Mouse (Mus musculus) neural tube, embryonic 12.5 days (tissue): ENCODE measurements at regions not wholly inside any gene's neighbourhood (a gene's known extent, or its start where the extent isn't known, plus 50 kb on each side); places are given as distances from the start of the nearest gene placed in this dataset.

Experiments
- ATAC-seq: fragments of 200-750 bp; cut with Nextera tagmentation; 2 replicates; pipeline ENCODE4 v1.8.0; 2017; ENCODE audit warnings: low read depth, mild to moderate bottlenecking, moderate TSS enrichment, moderate library complexity; ENCODE audit not compliant: low FRiP score
- H3K27ac ChIP-seq: fragments of 300-500 bp; sonication (generic); 2 replicates; pipeline ENCODE4 v1.5.1; 2016
- H3K27me3 ChIP-seq: fragments of 300-500 bp; sonication (generic); replicated peaks from 2 replicates; pipeline ENCODE4 v1.6.1; 2016; ENCODE audit warnings: mild to moderate bottlenecking
- H3K36me3 ChIP-seq: fragments of 300-500 bp; sonication (generic); 2 replicates; pipeline ENCODE4 v1.6.1; 2016; ENCODE audit warnings: mild to moderate bottlenecking
- H3K4me1 ChIP-seq: fragments of 300-500 bp; sonication (generic); 2 replicates; pipeline ENCODE4 v1.6.1; 2016
- H3K4me2 ChIP-seq: fragments of 300-500 bp; sonication (generic); replicated peaks from 2 replicates; pipeline ENCODE4 v1.6.1; 2016; ENCODE audit warnings: mild to moderate bottlenecking
- H3K4me3 ChIP-seq: fragments of 300-500 bp; sonication (generic); 2 replicates; pipeline ENCODE4 v1.5.1; 2016
- H3K9ac ChIP-seq: fragments of 300-500 bp; sonication (generic); 2 replicates; pipeline ENCODE4 v1.6.1; 2016; ENCODE audit warnings: mild to moderate bottlenecking
- H3K9me3 ChIP-seq: fragments of 300-500 bp; sonication (generic); 2 replicates; pipeline ENCODE4 v1.6.1; 2016; ENCODE audit warnings: mild to moderate bottlenecking
- WGBS: fragments of 180-500 bp; shearing (Covaris S2); methylation state at CpG from one replicate; pipeline ENCODE4 v1.1.7; 2016; 5-methylcytosine and 5-hydroxymethylcytosine counted together

GRCm38 (mm10) chr3:119915984-119916865 is 132.0 kb upstream of the Ptbp2 start:
- Histone ChIP-seq H3K36me3 (no peaks in the 10 kb centered on the region), H3K9me3 (no peaks in the 10 kb centered on the region), H3K27ac (no peak overlapping the region), H3K4me2 (no peak overlapping the region), H3K9ac (no peak overlapping the region), H3K4me3 (no peak overlapping the region), H3K27me3 (no peaks in the 10 kb centered on the region), H3K4me1 (no peaks in the 10 kb centered on the region)
- 57% methylated on average over 4 of the region's 4 CpGs for WGBS
- no peak for ATAC-seq

- WGBS = 64% methylated on average over 8 of the region's 8 CpGs
- no peaks in the 10 kb centered on the region for H3K27me3 ChIP-seq
Measured at GRCm38 (mm10) chr3:119911532-119911931, 127.3 kb upstream of the Ptbp2 start.

GRCm38 (mm10) chr3:119904244-119904643 is 120.0 kb upstream of the Ptbp2 start:
- Histone ChIP-seq H3K27me3 (no peaks in the 10 kb centered on the region), H3K4me3 (no peak overlapping the region), H3K4me2 (no peak overlapping the region), H3K4me1 (no peaks in the 10 kb centered on the region), H3K27ac (no peak overlapping the region), H3K36me3 (no peaks in the 10 kb centered on the region), H3K9me3 (no peaks in the 10 kb centered on the region), H3K9ac (no peak overlapping the region)
- 71% methylated on average over 3 of the region's 3 CpGs for WGBS
- no peak for ATAC-seq

More at GRCm38 (mm10) chr3:119911532-119911931, 127.3 kb upstream of the Ptbp2 start:
- H3K9me3 ChIP-seq = no peaks in the 10 kb centered on the region
- H3K4me2 ChIP-seq = no peak overlapping the region
- H3K27ac ChIP-seq = no peak overlapping the region
- no peak overlapping the region for H3K4me3 ChIP-seq
- no peak overlapping the region for H3K9ac ChIP-seq
- H3K36me3 ChIP-seq = no peaks in the 10 kb centered on the region
- ATAC-seq = no peak
- no peaks in the 10 kb centered on the region for H3K4me1 ChIP-seq

- 89% methylated on average over 3 of the region's 3 CpGs for WGBS
- no peak overlapping the region for H3K9ac ChIP-seq
- no peak overlapping the region for H3K4me2 ChIP-seq
- no peaks in the 10 kb centered on the region for H3K36me3 ChIP-seq
- ATAC-seq = no peak
- H3K27ac ChIP-seq = no peak overlapping the region
- H3K27me3 ChIP-seq = no peaks in the 10 kb centered on the region
- H3K4me3 ChIP-seq = no peak overlapping the region
- H3K9me3 ChIP-seq = no peaks in the 10 kb centered on the region
- H3K4me1 ChIP-seq = peaks cover 7% of the 10 kb centered on the region
Measured at GRCm38 (mm10) chr3:119895141-119895540, 110.9 kb upstream of the Ptbp2 start.

- Histone ChIP-seq H3K9ac (no peak overlapping the region), H3K36me3 (no peaks in the 10 kb centered on the region), H3K9me3 (no peaks in the 10 kb centered on the region), H3K27me3 (no peaks in the 10 kb centered on the region), H3K4me2 (peak overlapping the region; percentile 52), H3K4me1 (peaks cover 7% of the 10 kb centered on the region), H3K4me3 (no peak overlapping the region), H3K27ac (no peak overlapping the region)
- 70% methylated on average over 10 of the region's 10 CpGs for WGBS
- no peak for ATAC-seq
Measured at GRCm38 (mm10) chr3:119894035-119894434, 109.8 kb upstream of the Ptbp2 start.

GRCm38 (mm10) chr3:119893165-119893910 is 109.1 kb upstream of the Ptbp2 start:
- H3K9ac ChIP-seq = peak overlapping the region; percentile 33; the same call in 1 of the 2 replicates
- 15% methylated on average over 20 of the region's 20 CpGs for WGBS
- H3K27me3 ChIP-seq = no peaks in the 10 kb centered on the region
- H3K27ac ChIP-seq = no peak overlapping the region
- no peak overlapping the region for H3K4me3 ChIP-seq
- no peaks in the 10 kb centered on the region for H3K9me3 ChIP-seq
- H3K4me1 ChIP-seq = peaks cover 7% of the 10 kb centered on the region
- peak overlapping the region; percentile 52 for H3K4me2 ChIP-seq
- no peak for ATAC-seq
- no peaks in the 10 kb centered on the region for H3K36me3 ChIP-seq

GRCm38 (mm10) chr3:119892533-119893164 is 108.4 kb upstream of the Ptbp2 start:
- no peaks in the 10 kb centered on the region for H3K27me3 ChIP-seq
- H3K36me3 ChIP-seq = no peaks in the 10 kb centered on the region
- H3K9ac ChIP-seq = no peak overlapping the region
- no peak overlapping the region for H3K27ac ChIP-seq
- H3K4me2 ChIP-seq = peak overlapping the region; percentile 52; the same call in 1 of the 2 replicates
- WGBS = 70% methylated on average over 9 of the region's 9 CpGs
- ATAC-seq = peak; percentile 47
- no peaks in the 10 kb centered on the region for H3K9me3 ChIP-seq
- H3K4me1 ChIP-seq = peaks cover 7% of the 10 kb centered on the region
- no peak overlapping the region for H3K4me3 ChIP-seq

- Histone ChIP-seq H3K36me3 (no peaks in the 10 kb centered on the region), H3K9ac (no peak overlapping the region), H3K4me1 (peaks cover 7% of the 10 kb centered on the region), H3K9me3 (no peaks in the 10 kb centered on the region), H3K4me3 (no peak overlapping the region), H3K27ac (no peak overlapping the region), H3K27me3 (no peaks in the 10 kb centered on the region), H3K4me2 (no peak overlapping the region)
- 67% methylated on average over 4 of the region's 4 CpGs for whole genome bisulfite sequencing
- ATAC-seq = no peak
Measured at GRCm38 (mm10) chr3:119890911-119891310, 106.6 kb upstream of the Ptbp2 start.

GRCm38 (mm10) chr3:119888487-119888886 is 104.2 kb upstream of the Ptbp2 start:
- 96% methylated on average over 3 of the region's 3 CpGs for WGBS
- Histone ChIP-seq H3K4me2 (no peak overlapping the region), H3K27me3 (no peaks in the 10 kb centered on the region), H3K36me3 (no peaks in the 10 kb centered on the region), H3K4me1 (peaks cover 4% of the 10 kb centered on the region), H3K9me3 (no peaks in the 10 kb centered on the region), H3K27ac (no peak overlapping the region), H3K4me3 (no peak overlapping the region), H3K9ac (no peak overlapping the region)
- no peak for ATAC-seq

- H3K4me3 ChIP-seq = no peak overlapping the region
- no peak for ATAC-seq
- no peaks in the 10 kb centered on the region for H3K9me3 ChIP-seq
- no peak overlapping the region for H3K9ac ChIP-seq
- H3K4me1 ChIP-seq = no peaks in the 10 kb centered on the region
- 60% methylated on average over 5 of the region's 5 CpGs for WGBS
- H3K4me2 ChIP-seq = no peak overlapping the region
- H3K27ac ChIP-seq = no peak overlapping the region
- H3K36me3 ChIP-seq = no peaks in the 10 kb centered on the region
- H3K27me3 ChIP-seq = no peaks in the 10 kb centered on the region
Measured at GRCm38 (mm10) chr3:119876395-119876794, 92.1 kb upstream of the Ptbp2 start.

GRCm38 (mm10) chr3:119875061-119875460 is 90.8 kb upstream of the Ptbp2 start:
- WGBS = 88% methylated on average over 1 of the region's 1 CpGs
- Histone ChIP-seq H3K27me3 (no peaks in the 10 kb centered on the region), H3K4me1 (no peaks in the 10 kb centered on the region), H3K9ac (no peak overlapping the region), H3K4me2 (no peak overlapping the region), H3K9me3 (no peaks in the 10 kb centered on the region), H3K27ac (no peak overlapping the region), H3K4me3 (no peak overlapping the region), H3K36me3 (no peaks in the 10 kb centered on the region)
- ATAC-seq = no peak
